Mouse (Mus musculus): ENCODE measurements at regions not wholly inside any gene's neighbourhood (a gene's known extent, or its start where the extent isn't known, plus 50 kb on each side); places are given as distances from the start of the nearest gene placed in this dataset.

DNA sequence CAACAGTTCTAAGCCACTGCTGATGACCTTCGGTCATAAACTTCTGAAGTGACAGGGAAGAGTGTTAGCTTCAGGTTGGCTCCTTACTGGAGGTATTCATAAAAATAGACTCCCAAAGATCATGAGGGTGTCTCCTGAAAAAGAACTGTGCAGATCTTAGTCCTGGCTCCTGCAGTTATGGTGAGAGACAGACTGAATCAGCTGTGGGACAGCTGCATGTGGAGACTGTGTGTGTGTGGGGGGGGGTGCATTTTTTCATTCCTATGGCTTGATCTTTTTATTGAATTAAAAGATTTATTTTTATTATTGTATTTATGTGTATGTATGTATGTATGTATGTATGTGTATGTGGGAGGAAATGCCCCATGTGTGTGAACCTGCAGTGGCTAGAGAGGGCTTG, 149.9 kb upstream of the Trib2 start:
- 94% methylated on average over 1 of the region's 1 CpGs for WGBS
- no peak for DNase-seq (ENCODE audit: low spot score)
- Histone ChIP-seq H3K27me3 (replicated peaks; ENCODE audit: control insufficient read depth, insufficient read depth, low read length) (no peaks in the 10 kb centered on the region), H3K4me2 (ENCODE audit: low read length) (no peak overlapping the region), H3K36me3 (ENCODE audit: control insufficient read depth, insufficient read depth, low read length) (no peaks in the 10 kb centered on the region), H3K4me3 (ENCODE audit: low read depth, low read length) (no peak overlapping the region), H3K9me3 (ENCODE audit: control insufficient read depth, low read length) (no peaks in the 10 kb centered on the region), H3K9ac (ENCODE audit: low read length) (no peak overlapping the region), H3K4me1 (replicated peaks; ENCODE audit: control insufficient read depth, insufficient read depth, low read length) (no peaks in the 10 kb centered on the region), H3K27ac (ENCODE audit: low read depth) (no peak overlapping the region)
- ATAC-seq (replicated peaks; ENCODE audit: low FRiP score, low TSS enrichment, low read depth), result no peak

DNA sequence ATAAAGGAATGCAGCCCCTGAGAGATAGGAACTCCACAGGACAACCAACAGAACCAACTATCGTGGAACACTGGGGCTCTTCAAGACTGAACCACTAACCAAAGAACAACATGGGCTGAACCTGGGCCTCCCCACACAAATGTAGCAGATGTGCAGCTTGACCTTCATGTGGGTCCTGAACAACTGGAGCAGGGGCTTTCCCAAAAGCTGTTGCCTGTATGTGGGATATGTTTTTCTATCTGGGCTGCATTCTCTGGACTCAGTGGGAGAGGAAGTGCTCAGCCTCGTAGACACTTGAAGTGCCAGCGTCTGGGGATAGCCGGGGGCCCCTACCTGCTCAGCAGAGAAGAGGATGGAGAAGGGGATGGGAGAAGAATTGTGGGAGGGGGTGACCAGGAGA, 149.2 kb upstream of the Trib2 start:
- Histone ChIP-seq H3K4me2 (ENCODE audit: low read length) (no peak overlapping the region), H3K27ac (ENCODE audit: low read depth) (no peak overlapping the region), H3K36me3 (ENCODE audit: control insufficient read depth, insufficient read depth, low read length) (no peaks in the 10 kb centered on the region), H3K27me3 (replicated peaks; ENCODE audit: control insufficient read depth, insufficient read depth, low read length) (no peaks in the 10 kb centered on the region), H3K4me1 (replicated peaks; ENCODE audit: control insufficient read depth, insufficient read depth, low read length) (no peaks in the 10 kb centered on the region), H3K4me3 (ENCODE audit: low read depth, low read length) (no peak overlapping the region), H3K9me3 (ENCODE audit: control insufficient read depth, low read length) (no peaks in the 10 kb centered on the region), H3K9ac (ENCODE audit: low read length) (no peak overlapping the region)
- DNase-seq (ENCODE audit: low spot score) (no peak), ATAC-seq (replicated peaks; ENCODE audit: low FRiP score, low TSS enrichment, low read depth) (no peak)
- 86% methylated on average over 4 of the region's 4 CpGs for WGBS

DNA sequence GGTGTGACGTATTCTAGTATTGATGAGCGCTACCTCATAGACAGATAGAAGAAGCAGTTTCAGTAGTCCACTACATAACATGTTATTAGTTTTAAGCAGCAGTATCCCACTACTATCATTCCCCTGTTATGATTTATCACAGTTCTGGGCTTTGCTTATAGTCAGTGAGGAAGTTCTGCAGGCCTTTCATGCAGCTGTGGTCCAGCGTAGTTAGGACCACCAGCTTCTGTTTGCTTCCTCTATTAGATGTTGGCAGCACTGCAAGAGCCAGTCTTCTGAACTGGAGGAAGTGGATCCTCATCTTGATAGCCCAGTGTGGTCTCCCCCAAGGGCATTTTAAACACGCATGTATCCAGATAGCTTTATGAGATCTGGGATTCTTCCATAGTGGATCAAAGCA, 147.4 kb upstream of the Trib2 start:
- WGBS, result 79% methylated on average over 4 of the region's 4 CpGs
- no peak for DNase-seq (ENCODE audit: low spot score)
- no peak overlapping the region for H3K4me3 ChIP-seq (ENCODE audit: low read depth, low read length)

DNA sequence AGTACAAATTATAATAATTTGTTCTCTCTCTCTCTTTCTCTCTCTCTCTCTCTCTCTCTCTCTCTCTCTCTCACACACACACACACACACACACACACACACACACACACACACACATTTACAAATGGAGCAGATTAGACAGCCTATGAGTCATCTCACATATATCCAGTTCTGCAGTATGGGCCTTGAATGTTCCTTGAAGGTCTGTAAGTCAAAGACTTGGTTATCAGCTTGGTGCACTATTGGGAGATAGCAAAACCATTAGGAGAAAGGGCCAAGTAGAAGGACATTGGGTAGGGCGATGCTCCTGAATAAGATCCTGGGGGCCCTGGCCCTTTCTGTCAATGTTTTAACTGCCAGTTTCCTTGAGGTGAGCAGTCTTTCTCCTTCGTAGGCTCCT, 145.1 kb upstream of the Trib2 start:
- Histone ChIP-seq H3K9ac (ENCODE audit: low read length) (no peak overlapping the region), H3K4me2 (ENCODE audit: low read length) (no peak overlapping the region), H3K27me3 (replicated peaks; ENCODE audit: control insufficient read depth, insufficient read depth, low read length) (no peaks in the 10 kb centered on the region), H3K36me3 (ENCODE audit: control insufficient read depth, insufficient read depth, low read length) (no peaks in the 10 kb centered on the region), H3K27ac (ENCODE audit: low read depth) (no peak overlapping the region), H3K4me1 (replicated peaks; ENCODE audit: control insufficient read depth, insufficient read depth, low read length) (no peaks in the 10 kb centered on the region), H3K4me3 (ENCODE audit: low read depth, low read length) (no peak overlapping the region), H3K9me3 (ENCODE audit: control insufficient read depth, low read length) (no peaks in the 10 kb centered on the region)
- WGBS, result 82% methylated on average over 2 of the region's 2 CpGs
- ATAC-seq (replicated peaks; ENCODE audit: low FRiP score, low TSS enrichment, low read depth) (no peak), DNase-seq (ENCODE audit: low spot score) (no peak)

More for the DNA sequence above, 147.4 kb upstream of the Trib2 start:
- H3K9me3 ChIP-seq (ENCODE audit: control insufficient read depth, low read length), result no peaks in the 10 kb centered on the region
- no peak overlapping the region for H3K27ac ChIP-seq (ENCODE audit: low read depth)
- no peaks in the 10 kb centered on the region for H3K4me1 ChIP-seq (replicated peaks; ENCODE audit: control insufficient read depth, insufficient read depth, low read length)
- H3K27me3 ChIP-seq (replicated peaks; ENCODE audit: control insufficient read depth, insufficient read depth, low read length), result no peaks in the 10 kb centered on the region
- H3K36me3 ChIP-seq (ENCODE audit: control insufficient read depth, insufficient read depth, low read length), result no peaks in the 10 kb centered on the region
- no peak overlapping the region for H3K4me2 ChIP-seq (ENCODE audit: low read length)
- no peak overlapping the region for H3K9ac ChIP-seq (ENCODE audit: low read length)
- ATAC-seq (replicated peaks; ENCODE audit: low FRiP score, low TSS enrichment, low read depth), result no peak

DNA sequence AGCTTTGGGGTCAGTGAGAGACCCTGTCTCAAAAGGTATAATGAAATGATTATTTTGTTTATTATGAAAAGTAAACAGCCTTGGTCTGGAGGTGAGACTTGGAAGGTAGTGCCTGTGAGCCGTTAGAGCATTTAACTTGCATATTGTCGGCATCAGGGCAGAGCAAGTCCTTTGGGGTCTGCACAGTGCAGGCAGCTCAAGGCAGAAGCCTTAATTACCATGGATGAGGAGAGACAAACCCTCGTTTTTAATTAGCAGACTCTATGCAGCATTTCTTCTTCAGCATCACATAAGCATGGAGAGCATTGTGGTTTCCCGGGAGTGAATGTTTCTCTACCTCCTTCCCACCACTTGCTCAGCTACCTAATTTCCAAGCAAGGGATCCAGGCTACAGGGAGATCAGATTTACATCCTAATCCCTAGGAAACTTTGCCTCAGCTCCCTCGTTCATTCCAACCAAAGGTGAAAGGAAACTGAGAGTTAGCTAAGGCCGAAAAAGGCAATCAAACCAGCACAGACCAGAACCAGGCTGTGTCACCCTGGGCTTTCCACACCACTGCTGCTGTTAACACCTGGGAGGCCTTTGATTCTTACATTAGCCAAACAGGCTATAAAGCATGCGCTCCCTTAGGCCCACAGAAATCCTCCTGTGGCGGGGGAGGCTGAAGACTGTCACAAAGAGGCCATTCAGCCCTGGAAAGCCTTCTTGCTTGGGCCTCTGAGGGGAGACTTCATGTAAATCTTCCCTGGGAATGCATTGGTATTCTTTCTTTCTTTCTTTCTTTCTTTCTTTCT, 120.9 kb upstream of the Trib2 start:
- no peaks in the 10 kb centered on the region for H3K4me1 ChIP-seq (replicated peaks; ENCODE audit: control insufficient read depth, insufficient read depth, low read length)
- no peaks in the 10 kb centered on the region for H3K36me3 ChIP-seq (ENCODE audit: control insufficient read depth, insufficient read depth, low read length)
- H3K4me3 ChIP-seq (ENCODE audit: low read depth, low read length), result no peak overlapping the region
- H3K9me3 ChIP-seq (ENCODE audit: control insufficient read depth, low read length), result no peaks in the 10 kb centered on the region
- no peaks in the 10 kb centered on the region for H3K27me3 ChIP-seq (replicated peaks; ENCODE audit: control insufficient read depth, insufficient read depth, low read length)
- ATAC-seq (replicated peaks; ENCODE audit: low FRiP score, low TSS enrichment, low read depth) (no peak), DNase-seq (ENCODE audit: low spot score) (no peak)
- H3K9ac ChIP-seq (ENCODE audit: low read length), result no peak overlapping the region
- no peak overlapping the region for H3K4me2 ChIP-seq (ENCODE audit: low read length)
- 49% methylated on average over 8 of the region's 8 CpGs for WGBS
- H3K27ac ChIP-seq (ENCODE audit: low read depth), result no peak overlapping the region

DNA sequence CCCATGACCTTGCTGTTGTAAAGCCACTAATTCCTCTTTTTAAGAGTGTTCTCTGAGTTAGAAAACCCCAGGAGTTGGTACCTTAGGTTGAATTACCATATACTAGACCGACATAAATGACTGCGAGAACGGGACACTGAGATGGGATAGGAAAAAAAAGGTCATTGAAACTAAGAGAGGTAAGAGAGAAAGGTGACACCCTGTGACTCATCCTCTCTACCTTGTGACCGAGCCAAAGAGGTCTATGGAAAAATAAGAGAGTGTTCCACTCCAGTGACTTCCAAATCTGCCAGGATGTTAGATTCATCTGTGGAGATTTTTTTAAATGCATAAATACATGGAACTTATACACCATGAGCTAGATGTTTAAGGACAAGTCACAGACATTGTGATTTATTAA, 115.3 kb upstream of the Trib2 start:
- Histone ChIP-seq H3K27me3 (replicated peaks; ENCODE audit: control insufficient read depth, insufficient read depth, low read length) (no peaks in the 10 kb centered on the region), H3K4me1 (replicated peaks; ENCODE audit: control insufficient read depth, insufficient read depth, low read length) (no peaks in the 10 kb centered on the region), H3K36me3 (ENCODE audit: control insufficient read depth, insufficient read depth, low read length) (no peaks in the 10 kb centered on the region), H3K4me3 (ENCODE audit: low read depth, low read length) (no peak overlapping the region), H3K9ac (ENCODE audit: low read length) (no peak overlapping the region), H3K4me2 (ENCODE audit: low read length) (no peak overlapping the region), H3K9me3 (ENCODE audit: control insufficient read depth, low read length) (no peaks in the 10 kb centered on the region), H3K27ac (ENCODE audit: low read depth) (no peak overlapping the region)
- WGBS, result 89% methylated on average over 4 of the region's 4 CpGs
- DNase-seq (ENCODE audit: low spot score) (no peak), ATAC-seq (replicated peaks; ENCODE audit: low FRiP score, low TSS enrichment, low read depth) (no peak)

DNA sequence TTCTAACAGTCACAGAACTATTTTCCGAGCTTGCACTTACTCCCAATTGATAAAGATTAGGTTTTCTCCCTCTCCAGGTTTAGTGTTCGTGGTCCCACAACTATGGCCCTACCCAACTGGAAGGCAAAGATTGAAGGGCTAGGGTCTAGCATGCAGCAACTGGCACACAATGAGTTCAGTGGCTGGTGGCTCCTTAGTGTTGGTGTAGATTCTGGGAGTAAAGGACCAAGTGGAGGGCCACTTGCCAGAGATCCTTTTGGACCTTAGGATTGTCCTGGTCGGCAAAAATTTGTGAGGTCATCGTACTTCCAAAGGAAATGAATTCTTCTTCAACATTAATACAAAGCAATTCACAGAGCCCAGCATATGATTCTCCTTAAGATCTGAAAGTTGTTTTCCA, 114.8 kb upstream of the Trib2 start:
- Histone ChIP-seq H3K9ac (ENCODE audit: low read length) (no peak overlapping the region), H3K9me3 (ENCODE audit: control insufficient read depth, low read length) (no peaks in the 10 kb centered on the region), H3K36me3 (ENCODE audit: control insufficient read depth, insufficient read depth, low read length) (no peaks in the 10 kb centered on the region), H3K4me1 (replicated peaks; ENCODE audit: control insufficient read depth, insufficient read depth, low read length) (no peaks in the 10 kb centered on the region), H3K27ac (ENCODE audit: low read depth) (no peak overlapping the region), H3K4me2 (ENCODE audit: low read length) (no peak overlapping the region), H3K27me3 (replicated peaks; ENCODE audit: control insufficient read depth, insufficient read depth, low read length) (no peaks in the 10 kb centered on the region), H3K4me3 (ENCODE audit: low read depth, low read length) (no peak overlapping the region)
- 90% methylated on average over 4 of the region's 4 CpGs for WGBS
- DNase-seq (ENCODE audit: low spot score) (no peak), ATAC-seq (replicated peaks; ENCODE audit: low FRiP score, low TSS enrichment, low read depth) (no peak)

DNA sequence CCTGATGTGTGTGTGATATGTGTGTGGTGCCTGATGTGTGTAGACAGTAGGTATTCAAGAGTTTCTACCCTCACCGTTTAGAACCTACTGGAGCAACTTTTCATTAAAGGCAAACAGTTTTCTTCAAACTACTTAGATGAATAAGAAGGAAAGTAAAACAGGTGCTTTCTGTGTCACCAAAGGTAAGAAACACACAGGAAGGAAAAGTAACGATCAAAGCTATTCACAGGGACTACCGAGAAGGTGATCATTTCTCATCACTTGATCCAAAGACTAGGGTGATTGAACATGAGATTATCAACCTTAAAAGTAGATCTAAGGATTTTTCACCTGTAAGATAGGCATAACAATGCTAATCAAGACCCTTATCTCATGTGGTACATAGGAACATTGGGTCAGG, 113.4 kb upstream of the Trib2 start:
- ATAC-seq (replicated peaks; ENCODE audit: low FRiP score, low TSS enrichment, low read depth), result no peak
- no peak overlapping the region for H3K27ac ChIP-seq (ENCODE audit: low read depth)
- H3K27me3 ChIP-seq (replicated peaks; ENCODE audit: control insufficient read depth, insufficient read depth, low read length), result no peaks in the 10 kb centered on the region
- DNase-seq (ENCODE audit: low spot score), result no peak
- H3K36me3 ChIP-seq (ENCODE audit: control insufficient read depth, insufficient read depth, low read length), result no peaks in the 10 kb centered on the region
- WGBS, result 93% methylated on average over 3 of the region's 3 CpGs
- H3K4me1 ChIP-seq (replicated peaks; ENCODE audit: control insufficient read depth, insufficient read depth, low read length), result no peaks in the 10 kb centered on the region
- no peaks in the 10 kb centered on the region for H3K9me3 ChIP-seq (ENCODE audit: control insufficient read depth, low read length)
- no peak overlapping the region for H3K4me2 ChIP-seq (ENCODE audit: low read length)
- no peak overlapping the region for H3K4me3 ChIP-seq (ENCODE audit: low read depth, low read length)
- H3K9ac ChIP-seq (ENCODE audit: low read length), result no peak overlapping the region

DNA sequence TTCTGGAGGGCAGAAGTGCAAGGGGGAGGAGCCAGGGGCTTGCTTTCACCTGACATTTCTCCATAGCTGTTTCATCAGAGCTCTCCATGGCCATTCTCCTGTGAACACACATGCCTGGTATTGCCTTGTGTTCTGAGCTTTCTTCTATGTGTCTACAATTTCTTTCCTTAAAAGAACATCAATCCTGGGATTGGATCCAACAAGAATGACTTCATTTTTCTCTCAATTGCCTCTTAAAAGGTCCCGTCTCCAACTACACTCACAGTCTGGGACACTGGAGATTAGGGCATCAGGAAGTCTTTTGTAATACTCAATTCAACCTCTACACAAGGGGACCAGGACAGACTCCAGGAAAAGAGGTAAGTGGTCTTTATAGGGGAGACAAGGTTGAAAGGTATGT, 112.8 kb upstream of the Trib2 start:
- no peak for ATAC-seq (replicated peaks; ENCODE audit: low FRiP score, low TSS enrichment, low read depth)
- WGBS, result 78% methylated on average over 1 of the region's 1 CpGs
- Histone ChIP-seq H3K4me3 (ENCODE audit: low read depth, low read length) (no peak overlapping the region), H3K27me3 (replicated peaks; ENCODE audit: control insufficient read depth, insufficient read depth, low read length) (no peaks in the 10 kb centered on the region), H3K9me3 (ENCODE audit: control insufficient read depth, low read length) (no peaks in the 10 kb centered on the region), H3K36me3 (ENCODE audit: control insufficient read depth, insufficient read depth, low read length) (no peaks in the 10 kb centered on the region), H3K27ac (ENCODE audit: low read depth) (no peak overlapping the region), H3K9ac (ENCODE audit: low read length) (no peak overlapping the region), H3K4me1 (replicated peaks; ENCODE audit: control insufficient read depth, insufficient read depth, low read length) (no peaks in the 10 kb centered on the region), H3K4me2 (ENCODE audit: low read length) (no peak overlapping the region)
- no peak for DNase-seq (ENCODE audit: low spot score)

All from intestine, embryonic 14.5 days (tissue).